Mouse (Mus musculus) megakaryocyte, embryonic 14.5 days (primary cell): ENCODE data around the gene Pdcd4. TPM values are rescaled to one million over a fixed set of nuclear protein-coding genes. Genes with fewer than 3 reads are reported as not detected.

Experiments
- H3K27me3 ChIP-seq: replicated peaks from 2 replicates; pipeline ENCODE3; 2012; ENCODE audit warnings: inconsistent platforms
- H3K36me3 ChIP-seq: replicated peaks from 2 replicates; pipeline ENCODE3; 2012; ENCODE audit warnings: low read length, inconsistent platforms, mixed read lengths
- H3K4me1 ChIP-seq: 2 replicates; pipeline ENCODE4 v1.6.1; 2012; ENCODE audit warnings: inconsistent platforms
- H3K4me3 ChIP-seq: replicated peaks from 2 replicates; pipeline ENCODE3; 2012; ENCODE audit warnings: moderate library complexity, mild to moderate bottlenecking, inconsistent platforms
- H3K9me3 ChIP-seq: 2 replicates; pipeline ENCODE4 v1.6.1; 2012; ENCODE audit warnings: inconsistent platforms
- FLI1 ChIP-seq: IDR thresholded peaks from 2 replicates; pipeline ENCODE4 v1.6.1; 2012; ENCODE audit warnings: low read length, inconsistent platforms, mixed read lengths
- GATA1 ChIP-seq: IDR thresholded peaks from 3 replicates; pipeline ENCODE4 v1.6.1; 2012; ENCODE audit warnings: mixed read lengths, low read length, inconsistent platforms, borderline replicate concordance
- polyA plus RNA-seq: library from polyadenylated mRNA; stranded (reverse); fragments of >175 nt; gene quantifications from 2 replicates; pipeline ENCODE4 v1.2.3, GENCODE M21; 2012; ENCODE audit warnings: low replicate concordance; ENCODE audit not compliant: insufficient read depth

Gene Pdcd4
- polyA plus RNA-seq, 1 experiment: 25.4 TPM

- Histone ChIP-seq H3K9me3 (no peaks in the 10 kb centered on the region), H3K4me1 (peaks cover 57% of the 10 kb centered on the region), H3K36me3 (peaks cover 23% of the 10 kb centered on the region), H3K4me3 (no peak overlapping the region), H3K27me3 (no peaks in the 10 kb centered on the region)
- no peak for TF ChIP-seq GATA1
- TF ChIP-seq FLI1: no peak
These were observed 81.6 kb downstream of the Pdcd4 start for GRCm38 (mm10) chr19:53973656-53974055.

Other genes with a start within 250 kb of the Pdcd4 start
- 1.0 TPM in 1 of 2 replicates, not detected in the other for gene Rbm20, start 214.9 kb upstream of the Pdcd4 start, polyA plus RNA-seq
- gene Shoc2, start 52.1 kb downstream of the Pdcd4 start, polyA plus RNA-seq: 1.6 TPM in 1 of 2 replicates, not detected in the other
- 5.1 TPM in 1 of 2 replicates, not detected in the other for gene Bbip1, start 52.4 kb downstream of the Pdcd4 start, polyA plus RNA-seq
- 4.3 TPM in 2 replicates for gene Adra2a, start 151.9 kb downstream of the Pdcd4 start, polyA plus RNA-seq